Mouse (Mus musculus) embryonic facial prominence, embryonic 13.5 days (tissue): ENCODE results near the gene Dbi. TPM values are rescaled to one million over a fixed set of nuclear protein-coding genes. Genes with fewer than 3 reads are reported as not detected.

Experiments used
- ATAC-seq: fragments of 200-750 bp; cut with Nextera tagmentation; 2 replicates; pipeline ENCODE4 v1.8.0; 2017; ENCODE audit warnings: low read depth; ENCODE audit not compliant: insufficient number of reproducible peaks, insufficient read depth, low FRiP score, low TSS enrichment
- H3K27ac ChIP-seq: fragments of 300-500 bp; sonication (generic); 2 replicates; pipeline ENCODE4 v1.5.1; 2015; ENCODE audit warnings: moderate library complexity, mild to moderate bottlenecking, inconsistent platforms
- H3K27me3 ChIP-seq: fragments of 300-500 bp; sonication (generic); 2 replicates; pipeline ENCODE4 v1.6.1; 2015; ENCODE audit warnings: mild to moderate bottlenecking, inconsistent platforms
- H3K36me3 ChIP-seq: fragments of 300-500 bp; sonication (generic); 2 replicates; pipeline ENCODE4 v1.6.1; 2015; ENCODE audit warnings: mild to moderate bottlenecking, inconsistent platforms
- H3K4me1 ChIP-seq: fragments of 300-500 bp; sonication (generic); 2 replicates; pipeline ENCODE4 v1.6.1; 2015; ENCODE audit warnings: inconsistent platforms
- H3K4me2 ChIP-seq: fragments of 300-500 bp; sonication (generic); 2 replicates; pipeline ENCODE4 v1.6.1; 2015; ENCODE audit warnings: moderate library complexity, mild to moderate bottlenecking, inconsistent platforms
- H3K4me3 ChIP-seq: fragments of 300-500 bp; sonication (generic); 2 replicates; pipeline ENCODE4 v1.5.1; 2015; ENCODE audit warnings: mild to moderate bottlenecking, inconsistent platforms
- H3K9ac ChIP-seq: fragments of 300-500 bp; sonication (generic); 2 replicates; pipeline ENCODE4 v1.6.1; 2015; ENCODE audit warnings: mild to moderate bottlenecking, inconsistent platforms
- H3K9me3 ChIP-seq: fragments of 300-500 bp; sonication (generic); 2 replicates; pipeline ENCODE4 v1.6.1; 2016; ENCODE audit warnings: inconsistent platforms
- WGBS: fragments of 180-500 bp; shearing (Covaris S2); methylation state at CpG from one replicate; pipeline ENCODE4 v1.1.7; 2015; ENCODE audit warnings: mixed read lengths; 5-methylcytosine and 5-hydroxymethylcytosine counted together
- polyA plus RNA-seq: library from polyadenylated mRNA; unstranded; fragments of >200 nt; fragmentation: Nextera tagmentation; extraction: Ambion mirVana; gene quantifications from 2 replicates; pipeline ENCODE4 v1.2.1, GENCODE M21; 2015

Dbi gene
- polyA plus RNA-seq, 1 experiment from 2014 or later: 644 TPM

- Histone ChIP-seq H3K27me3 (no peaks in the 10 kb centered on the region), H3K4me3 (no peak overlapping the region), H3K9me3 (no peaks in the 10 kb centered on the region), H3K9ac (no peak overlapping the region), H3K36me3 (no peaks in the 10 kb centered on the region), H3K4me1 (no peaks in the 10 kb centered on the region), H3K4me2 (no peak overlapping the region), H3K27ac (no peak overlapping the region)
- ATAC-seq: no peak
- 87% methylated on average over 11 of the region's 11 CpGs for WGBS
These were observed 56.7 kb downstream of the Dbi start for GRCm38 (mm10) chr1:120064036-120064682.

Other genes starting within 250 kb of the Dbi start
- 9.8 and 10.0 TPM in 2 replicates for gene Tmem177, start 207.9 kb downstream of the Dbi start, polyA plus RNA-seq
- not detected in 2 replicates for gene Cfap221, start 123.8 kb downstream of the Dbi start, polyA plus RNA-seq
- 0.17 TPM in 1 of 2 replicates, not detected in the other for gene Sctr, start 114.2 kb downstream of the Dbi start, polyA plus RNA-seq
- gene Tmem37, start 47.0 kb downstream of the Dbi start, polyA plus RNA-seq: 5.5 and 10.0 TPM in 2 replicates
- 22.9 and 26.6 TPM in 2 replicates for gene 3110009E18Rik, start 109 bp upstream of the Dbi start, polyA plus RNA-seq
- gene Steap3, start 151.6 kb upstream of the Dbi start, polyA plus RNA-seq: 5.0 and 5.6 TPM in 2 replicates
- 0.20 TPM in 1 of 2 replicates, not detected in the other for gene C1ql2, start 219.5 kb upstream of the Dbi start, polyA plus RNA-seq